Mouse (Mus musculus): ENCODE measurements around the gene Adamtsl5.

DNA sequence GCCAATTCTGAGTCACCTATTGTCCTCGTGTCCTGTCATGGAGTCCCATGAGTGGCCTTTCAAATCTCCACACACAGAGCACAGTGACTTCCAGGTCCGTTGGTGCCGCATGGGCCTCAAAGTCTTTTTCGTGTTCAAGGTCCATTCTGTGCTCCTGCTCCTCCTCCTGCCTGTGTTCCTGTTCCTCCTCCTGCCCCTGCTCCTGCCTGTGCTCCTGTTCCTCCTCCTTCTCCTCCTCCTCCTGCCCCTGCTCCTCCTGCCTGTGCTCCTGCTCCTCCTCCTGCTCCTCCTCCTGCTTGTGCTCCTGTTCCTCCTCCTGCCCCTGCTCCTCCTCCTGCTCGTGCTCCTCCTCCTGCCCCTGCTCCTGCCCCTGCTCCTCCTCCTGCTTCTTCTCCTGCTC lies 19.7 kb upstream of the Adamtsl5 start:
- peak; percentile 44; the same call in 1 of the 2 replicates for TF ChIP-seq POLR2A (IDR thresholded peaks at IDR 0.05; ENCODE audit: extremely low read depth, insufficient read depth, low read length)
- no peak for TF ChIP-seq CTCF (IDR thresholded peaks at IDR 0.05; ENCODE audit: low read depth, low read length)
